Mouse (Mus musculus) midbrain, embryonic 11.5 days (tissue): Measurements from ENCODE around the gene Aox4. TPM values are rescaled to one million over a fixed set of nuclear protein-coding genes. Genes with fewer than 3 reads are reported as not detected.

Experiments used
- ATAC-seq: fragments of 200-750 bp; cut with Nextera tagmentation; 2 replicates; pipeline ENCODE4 v1.8.0; 2017; ENCODE audit warnings: moderate TSS enrichment, moderate library complexity; ENCODE audit not compliant: low FRiP score
- DNase-seq: peaks from one replicate; pipeline ENCODE4 v3.0.0; 2015; ENCODE audit warnings: low spot score; ENCODE audit errors: missing footprints
- H3K27ac ChIP-seq: fragments of 300-500 bp; sonication (generic); 2 replicates; pipeline ENCODE4 v1.5.1; 2014; ENCODE audit warnings: low read depth, low read length
- H3K27me3 ChIP-seq: fragments of 300-500 bp; sonication (generic); 2 replicates; pipeline ENCODE4 v1.6.1; 2014; ENCODE audit warnings: mild to moderate bottlenecking, low read length, moderate library complexity, mixed read lengths; ENCODE audit not compliant: control insufficient read depth, insufficient read depth
- H3K36me3 ChIP-seq: fragments of 300-500 bp; sonication (generic); 2 replicates; pipeline ENCODE4 v1.6.1; 2014; ENCODE audit warnings: mild to moderate bottlenecking, low read length, moderate library complexity, mixed read lengths; ENCODE audit not compliant: control insufficient read depth, insufficient read depth
- H3K4me1 ChIP-seq: fragments of 300-500 bp; sonication (generic); 2 replicates; pipeline ENCODE4 v1.6.1; 2014; ENCODE audit warnings: low read length; ENCODE audit not compliant: control insufficient read depth, insufficient read depth
- H3K4me2 ChIP-seq: fragments of 300-500 bp; sonication (generic); 2 replicates; pipeline ENCODE4 v1.6.1; 2014; ENCODE audit warnings: mild to moderate bottlenecking, moderate library complexity
- H3K4me3 ChIP-seq: fragments of 300-500 bp; sonication (generic); 2 replicates; pipeline ENCODE4 v1.5.1; 2014; ENCODE audit warnings: low read depth, low read length
- H3K9ac ChIP-seq: fragments of 300-500 bp; sonication (generic); 2 replicates; pipeline ENCODE4 v1.6.1; 2014; ENCODE audit warnings: low read length
- H3K9me3 ChIP-seq: fragments of 300-500 bp; sonication (generic); 2 replicates; pipeline ENCODE4 v1.6.1; 2016; ENCODE audit warnings: low read length; ENCODE audit not compliant: control insufficient read depth
- WGBS: fragments of 180-500 bp; shearing (Covaris S2); extraction: QIAGEN DNeasy Blood & Tissue Kit; methylation state at CpG from one replicate; pipeline ENCODE4 v1.1.7; 2014; 5-methylcytosine and 5-hydroxymethylcytosine counted together
- polyA plus RNA-seq: library from polyadenylated mRNA; unstranded; fragments of >200 nt; fragmentation: Nextera tagmentation; extraction: Ambion mirVana; gene quantifications from 2 replicates; pipeline ENCODE4 v1.2.1, GENCODE M21; 2014

Aox4 gene
- polyA plus RNA-seq, 1 experiment from 2014 or later: not detected

GRCm38 (mm10) chr1:58237527-58238299 is 27.5 kb downstream of the Aox4 start:
- H3K4me2 ChIP-seq: no peak overlapping the region
- ATAC-seq (no peak), DNase-seq (no peak)
- no peaks in the 10 kb centered on the region for H3K36me3 ChIP-seq
- H3K4me3 ChIP-seq: no peak overlapping the region
- H3K27ac ChIP-seq: no peak overlapping the region
- no peaks in the 10 kb centered on the region for H3K9me3 ChIP-seq
- no peaks in the 10 kb centered on the region for H3K27me3 ChIP-seq
- no peak overlapping the region for H3K9ac ChIP-seq
- 83% methylated on average over 4 of the region's 4 CpGs for WGBS
- H3K4me1 ChIP-seq: no peaks in the 10 kb centered on the region

GRCm38 (mm10) chr1:58238440-58238839 is 28.2 kb downstream of the Aox4 start:
- Histone ChIP-seq H3K27ac (no peak overlapping the region), H3K9me3 (no peaks in the 10 kb centered on the region), H3K9ac (no peak overlapping the region), H3K4me1 (no peaks in the 10 kb centered on the region), H3K4me2 (no peak overlapping the region), H3K4me3 (no peak overlapping the region), H3K36me3 (no peaks in the 10 kb centered on the region), H3K27me3 (no peaks in the 10 kb centered on the region)
- ATAC-seq: no peak
- no peak for DNase-seq
- WGBS: 89% methylated on average over 5 of the region's 5 CpGs

DNA sequence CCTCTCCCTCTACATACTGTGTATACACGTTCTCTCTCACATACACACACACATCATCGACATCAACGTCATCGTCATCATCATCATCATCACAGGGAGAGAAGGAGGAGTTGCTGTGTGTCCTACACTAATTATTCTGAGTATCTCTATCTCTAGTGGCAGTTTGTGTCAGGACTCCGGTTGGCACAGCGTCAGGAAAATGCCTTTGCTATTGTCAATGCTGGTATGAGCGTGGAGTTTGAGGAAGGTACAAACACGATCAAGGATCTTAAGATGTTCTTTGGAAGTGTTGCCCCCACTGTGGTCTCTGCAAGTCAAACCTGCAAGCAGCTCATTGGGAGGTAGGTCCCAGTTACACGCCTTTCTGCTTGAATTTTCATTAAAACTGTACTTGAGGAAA is 28.8 kb downstream of the Aox4 start:
- no peaks in the 10 kb centered on the region for H3K9me3 ChIP-seq
- H3K4me1 ChIP-seq: no peaks in the 10 kb centered on the region
- no peak for ATAC-seq
- no peak for DNase-seq
- H3K27ac ChIP-seq: no peak overlapping the region
- H3K27me3 ChIP-seq: no peaks in the 10 kb centered on the region
- WGBS: 93% methylated on average over 9 of the region's 9 CpGs
- no peak overlapping the region for H3K9ac ChIP-seq
- no peak overlapping the region for H3K4me2 ChIP-seq
- H3K36me3 ChIP-seq: no peaks in the 10 kb centered on the region
- H3K4me3 ChIP-seq: no peak overlapping the region

- Histone ChIP-seq H3K4me3 (no peak overlapping the region), H3K9me3 (no peaks in the 10 kb centered on the region), H3K36me3 (no peaks in the 10 kb centered on the region), H3K4me2 (no peak overlapping the region), H3K4me1 (no peaks in the 10 kb centered on the region), H3K27ac (no peak overlapping the region), H3K27me3 (no peaks in the 10 kb centered on the region), H3K9ac (no peak overlapping the region)
- WGBS: 77% methylated on average over 6 of the region's 6 CpGs
- ATAC-seq (no peak), DNase-seq (no peak)
Measured at GRCm38 (mm10) chr1:58240347-58240746, 30.1 kb downstream of the Aox4 start.

DNA sequence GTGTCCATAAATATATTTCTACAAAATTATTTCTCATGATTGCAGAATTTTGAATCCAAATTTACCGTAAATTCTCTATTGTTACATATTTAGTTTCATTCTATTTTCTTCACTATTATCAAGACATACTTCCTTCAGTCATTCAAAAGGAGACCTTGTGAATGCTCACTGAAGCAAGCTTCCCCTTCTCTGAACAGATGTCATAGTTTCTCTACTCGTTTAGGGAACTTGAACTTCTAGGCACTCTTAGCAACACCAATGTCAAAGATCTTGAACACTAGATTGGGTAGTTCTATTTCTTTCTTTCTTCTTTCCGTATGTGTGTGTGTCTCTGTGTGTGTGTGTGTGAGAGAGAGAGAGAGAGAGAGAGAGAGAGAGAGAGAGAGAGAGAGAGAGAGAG is 34.3 kb downstream of the Aox4 start:
- DNase-seq: no peak
- WGBS: 75% methylated on average over 3 of the region's 3 CpGs
- no peak overlapping the region for H3K4me2 ChIP-seq

GRCm38 (mm10) chr1:58248518-58248917 is 38.3 kb downstream of the Aox4 start:
- no peak overlapping the region for H3K27ac ChIP-seq
- DNase-seq (no peak), ATAC-seq (no peak)
- H3K9me3 ChIP-seq: no peaks in the 10 kb centered on the region
- no peaks in the 10 kb centered on the region for H3K36me3 ChIP-seq
- WGBS: 79% methylated on average over 1 of the region's 1 CpGs
- no peak overlapping the region for H3K9ac ChIP-seq
- H3K4me3 ChIP-seq: no peak overlapping the region
- no peak overlapping the region for H3K4me2 ChIP-seq
- no peaks in the 10 kb centered on the region for H3K27me3 ChIP-seq
- H3K4me1 ChIP-seq: no peaks in the 10 kb centered on the region

More for the DNA sequence above, 34.3 kb downstream of the Aox4 start:
- no peak for ATAC-seq
- Histone ChIP-seq H3K36me3 (no peaks in the 10 kb centered on the region), H3K27ac (no peak overlapping the region), H3K9me3 (no peaks in the 10 kb centered on the region), H3K4me3 (no peak overlapping the region), H3K27me3 (no peaks in the 10 kb centered on the region), H3K4me1 (no peaks in the 10 kb centered on the region), H3K9ac (no peak overlapping the region)

- Histone ChIP-seq H3K4me3 (no peak overlapping the region), H3K9me3 (no peaks in the 10 kb centered on the region), H3K4me2 (no peak overlapping the region), H3K36me3 (no peaks in the 10 kb centered on the region), H3K4me1 (no peaks in the 10 kb centered on the region), H3K27ac (no peak overlapping the region), H3K9ac (no peak overlapping the region), H3K27me3 (no peaks in the 10 kb centered on the region)
- no peak for ATAC-seq
- WGBS: 84% methylated on average over 11 of the region's 11 CpGs
- DNase-seq: no peak
Measured at GRCm38 (mm10) chr1:58253466-58253865, 43.3 kb downstream of the Aox4 start.

DNA sequence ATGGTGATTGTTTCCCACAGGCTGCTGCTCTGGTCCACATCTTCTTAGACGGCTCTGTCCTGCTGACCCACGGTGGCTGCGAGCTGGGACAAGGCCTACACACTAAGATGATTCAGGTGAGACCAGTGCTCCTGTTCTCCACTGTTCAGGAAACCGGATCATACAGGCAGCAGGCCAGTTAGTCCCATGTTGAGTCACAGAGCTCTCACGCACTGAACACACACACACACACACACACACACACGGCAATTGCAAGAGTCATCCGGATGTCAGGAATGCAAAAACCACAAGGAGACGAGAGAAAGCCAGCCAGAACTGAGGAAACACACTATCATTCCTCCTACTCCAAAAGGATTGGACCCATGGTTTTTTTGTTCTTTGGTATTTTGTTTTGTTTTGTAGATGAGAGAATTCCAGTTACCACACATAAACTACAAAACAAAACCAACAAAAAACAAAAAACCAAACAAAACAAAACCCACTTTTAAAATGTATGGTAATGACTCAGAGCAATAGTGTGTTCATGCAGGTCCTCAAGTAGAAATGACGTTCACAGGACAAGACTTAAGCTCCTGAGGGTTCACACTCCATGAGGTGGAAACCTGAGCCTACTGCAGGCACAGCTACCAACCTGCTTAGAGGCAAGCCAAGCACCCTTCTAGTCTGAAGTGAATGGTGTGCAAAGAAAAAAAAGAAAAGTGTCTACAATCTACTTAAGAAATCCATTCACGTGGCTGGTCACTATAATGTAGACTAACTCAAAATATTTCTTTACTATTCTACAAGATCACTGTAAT is 47.2 kb downstream of the Aox4 start:
- no peaks in the 10 kb centered on the region for H3K4me1 ChIP-seq
- ATAC-seq (no peak), DNase-seq (no peak)
- H3K4me2 ChIP-seq: no peak overlapping the region
- WGBS: 83% methylated on average over 10 of the region's 10 CpGs
- no peak overlapping the region for H3K9ac ChIP-seq
- no peaks in the 10 kb centered on the region for H3K27me3 ChIP-seq
- no peak overlapping the region for H3K27ac ChIP-seq
- no peaks in the 10 kb centered on the region for H3K9me3 ChIP-seq
- H3K36me3 ChIP-seq: no peaks in the 10 kb centered on the region
- H3K4me3 ChIP-seq: no peak overlapping the region

DNA sequence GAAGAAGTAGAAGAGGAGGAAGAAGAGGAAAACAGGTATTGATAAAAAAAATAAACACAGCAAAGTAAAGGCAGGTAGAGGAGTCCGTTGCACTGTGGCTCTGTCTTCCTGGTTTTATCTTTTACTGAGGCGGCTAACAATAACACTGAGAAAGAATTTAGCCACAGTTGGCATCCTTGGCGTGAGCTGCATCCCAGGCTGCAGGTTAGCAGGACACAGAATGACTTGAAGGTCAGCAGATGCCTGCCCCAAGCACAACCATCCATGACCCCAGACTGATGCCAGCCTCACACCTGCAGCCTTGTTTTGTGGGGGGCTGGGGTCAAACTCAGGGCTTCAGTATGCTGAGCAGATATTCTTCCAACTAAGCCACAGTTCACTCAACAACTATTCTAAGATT is 50.1 kb downstream of the Aox4 start:
- Histone ChIP-seq H3K4me2 (no peak overlapping the region), H3K4me1 (no peaks in the 10 kb centered on the region), H3K36me3 (no peaks in the 10 kb centered on the region), H3K9me3 (no peaks in the 10 kb centered on the region), H3K27me3 (no peaks in the 10 kb centered on the region), H3K9ac (no peak overlapping the region), H3K4me3 (no peak overlapping the region), H3K27ac (no peak overlapping the region)
- ATAC-seq (no peak), DNase-seq (no peak)
- WGBS: 78% methylated on average over 3 of the region's 3 CpGs
